Mouse (Mus musculus) C2C12 (cell line): Measurements from ENCODE around the gene Manbal. TPM values are rescaled to one million over a fixed set of nuclear protein-coding genes. Genes with fewer than 3 reads are reported as not detected.

ENCODE experiments used
- H3K27me3 ChIP-seq: one replicate; pipeline ENCODE4 v1.6.1; 2011; ENCODE audit not compliant: control insufficient read depth, insufficient read depth, insufficient read length
- H3K36me3 ChIP-seq: one replicate; pipeline ENCODE4 v1.6.1; 2011; ENCODE audit not compliant: control insufficient read depth, insufficient read depth
- H3K4me3 ChIP-seq: one replicate; pipeline ENCODE4 v1.5.1; 2011; ENCODE audit warnings: mild to moderate bottlenecking, control low read depth; ENCODE audit not compliant: poor library complexity, insufficient read depth, severe bottlenecking
- H3K79me2 ChIP-seq: one replicate; pipeline ENCODE4 v1.6.1; 2011; ENCODE audit not compliant: control insufficient read depth, insufficient read depth
- H3K79me3 ChIP-seq: one replicate; pipeline ENCODE4 v1.6.1; 2011; ENCODE audit warnings: low read depth, control low read depth
- H3ac ChIP-seq: one replicate; pipeline ENCODE3; 2011; ENCODE audit warnings: low read depth; ENCODE audit not compliant: control insufficient read depth, insufficient read length
- CEBPB ChIP-seq: IDR thresholded peaks from one replicate; pipeline ENCODE4 v1.6.1; 2011; ENCODE audit warnings: low read depth, mild to moderate bottlenecking, control low read depth, moderate library complexity
- CTCF ChIP-seq: IDR thresholded peaks from one replicate; pipeline ENCODE4 v1.5.1; 2011; ENCODE audit not compliant: control insufficient read depth, insufficient read depth, insufficient read length
- FOSL1 ChIP-seq: IDR thresholded peaks from one replicate; pipeline ENCODE4 v1.8.0; 2011; ENCODE audit warnings: mild to moderate bottlenecking, low read length; ENCODE audit not compliant: poor library complexity, insufficient read depth, severe bottlenecking
- MAX ChIP-seq: IDR thresholded peaks from one replicate; pipeline ENCODE4 v1.6.1; 2011; ENCODE audit warnings: mild to moderate bottlenecking, control low read depth
- MYOD1 ChIP-seq: IDR thresholded peaks from one replicate; pipeline ENCODE4 v1.6.1; 2011; ENCODE audit warnings: low read depth; ENCODE audit not compliant: control insufficient read depth, insufficient read length
- MYOG ChIP-seq: IDR thresholded peaks from one replicate; pipeline ENCODE4 v1.6.1; 2011; ENCODE audit not compliant: control insufficient read depth, insufficient read length; ENCODE audit errors: extremely low read depth
- USF1 ChIP-seq: IDR thresholded peaks from one replicate; pipeline ENCODE4 v1.6.1; 2011; ENCODE audit warnings: low read depth, mild to moderate bottlenecking, control low read depth, moderate library complexity
- polyA plus RNA-seq: library from polyadenylated mRNA; unstranded; fragments of >200 nt; fragmentation: generic; extraction: Trizol; gene quantifications from one replicate; pipeline ENCODE4 v1.2.1, GENCODE M21; 2012; ENCODE audit warnings: missing spikeins

Gene Manbal
- polyA plus RNA-seq, 1 experiment: 51.1 TPM

GRCm38 (mm10) chr2:157389591-157389921 is 22.2 kb downstream of the Manbal start:
- peaks cover 21% of the 10 kb centered on the region for H3K79me2 ChIP-seq
- no peak for TF ChIP-seq CEBPB
- no peak for TF ChIP-seq FOSL1
- TF ChIP-seq MAX: no peak
- TF ChIP-seq CTCF: no peak
- TF ChIP-seq MYOG: no peak
- no peak for TF ChIP-seq USF1
- no peak for TF ChIP-seq MYOD1
- H3K4me3 ChIP-seq: no peak overlapping the region
- H3K79me3 ChIP-seq: peaks cover 2% of the 10 kb centered on the region
- H3K36me3 ChIP-seq: peaks cover 22% of the 10 kb centered on the region
- H3K27me3 ChIP-seq: no peaks in the 10 kb centered on the region
- no peak overlapping the region for H3ac ChIP-seq

DNA sequence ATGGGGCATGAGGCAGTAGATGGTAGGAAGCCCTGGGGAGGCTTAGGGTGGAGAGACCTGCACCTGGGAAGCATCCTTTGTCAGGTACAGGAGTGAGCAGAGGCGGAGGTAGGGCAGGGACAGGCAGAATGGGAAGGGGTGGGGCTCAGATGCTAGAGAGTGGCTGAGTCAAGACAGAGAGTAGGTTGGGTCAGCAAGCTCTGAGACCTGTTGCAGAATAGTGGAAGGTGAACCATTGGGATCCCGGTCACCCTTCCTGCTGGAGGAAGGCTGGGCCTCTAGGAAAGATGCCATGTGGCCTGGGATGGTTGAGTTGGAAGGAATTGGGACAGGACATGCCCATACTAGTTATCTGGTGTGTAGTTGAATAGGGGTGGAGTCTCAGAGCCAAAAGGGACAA is 24.9 kb downstream of the Manbal start:
- Histone ChIP-seq H3K27me3 (no peaks in the 10 kb centered on the region), H3K4me3 (no peak overlapping the region), H3K79me3 (peaks cover 2% of the 10 kb centered on the region), H3ac (no peak overlapping the region), H3K79me2 (peaks cover 6% of the 10 kb centered on the region), H3K36me3 (peaks cover 34% of the 10 kb centered on the region)
- no peak for TF ChIP-seq CTCF
- TF ChIP-seq CEBPB: no peak
- no peak for TF ChIP-seq USF1
- no peak for TF ChIP-seq MAX
- no peak for TF ChIP-seq FOSL1
- no peak for TF ChIP-seq MYOD1
- TF ChIP-seq MYOG: no peak

DNA sequence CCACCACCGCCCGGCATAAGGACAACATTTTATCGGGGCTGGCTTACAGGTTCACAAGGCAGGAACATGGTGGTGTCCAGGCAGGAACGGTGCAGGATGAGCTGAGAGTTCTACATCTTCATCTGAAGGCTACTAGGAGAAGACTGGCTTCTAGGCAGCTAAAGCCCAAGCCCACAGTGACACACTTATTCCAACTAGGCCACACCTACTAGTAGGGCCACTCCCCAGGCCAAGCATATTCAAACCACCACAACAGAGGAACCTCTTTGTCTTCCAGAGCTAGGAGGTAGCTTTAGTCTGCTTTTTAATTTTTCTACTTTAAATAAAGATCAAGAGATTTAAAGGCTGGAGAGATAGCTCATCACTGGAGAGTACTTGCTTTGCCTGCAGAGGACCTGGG is 26.2 kb downstream of the Manbal start:
- no peak overlapping the region for H3ac ChIP-seq
- H3K4me3 ChIP-seq: no peak overlapping the region
- peaks cover 34% of the 10 kb centered on the region for H3K36me3 ChIP-seq
- TF ChIP-seq FOSL1 (no peak), CEBPB (no peak)
- H3K27me3 ChIP-seq: no peaks in the 10 kb centered on the region
- H3K79me3 ChIP-seq: peaks cover 2% of the 10 kb centered on the region
- peaks cover 6% of the 10 kb centered on the region for H3K79me2 ChIP-seq

GRCm38 (mm10) chr2:157394868-157395267 is 27.5 kb downstream of the Manbal start:
- TF ChIP-seq MYOD1 (no peak), USF1 (no peak), MYOG (no peak), FOSL1 (no peak), CEBPB (no peak), MAX (no peak), CTCF (no peak)
- H3K27me3 ChIP-seq: no peaks in the 10 kb centered on the region
- peaks cover 2% of the 10 kb centered on the region for H3K79me3 ChIP-seq
- no peak overlapping the region for H3ac ChIP-seq
- no peak overlapping the region for H3K4me3 ChIP-seq
- H3K36me3 ChIP-seq: peaks cover 36% of the 10 kb centered on the region
- H3K79me2 ChIP-seq: peaks cover 6% of the 10 kb centered on the region

DNA sequence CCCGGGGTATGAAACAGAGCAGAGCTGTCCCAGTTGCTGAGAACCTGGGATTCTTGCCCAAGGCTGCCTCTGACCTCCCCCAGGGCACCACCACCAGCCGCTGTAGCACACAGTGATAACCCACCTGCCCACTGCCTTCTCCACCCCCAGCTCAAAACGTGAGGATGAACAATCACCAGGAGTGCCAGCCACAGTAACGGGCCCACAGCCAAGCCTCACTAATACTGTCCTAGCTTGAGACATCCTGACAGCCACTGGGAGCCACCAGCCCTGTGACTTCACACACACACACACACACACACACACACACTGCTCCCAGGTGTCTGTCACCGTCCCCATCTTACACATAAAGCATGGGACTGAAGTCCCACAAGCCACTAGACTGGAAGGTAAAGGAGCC is 28.0 kb downstream of the Manbal start:
- Histone ChIP-seq H3K36me3 (peaks cover 36% of the 10 kb centered on the region), H3K79me2 (peaks cover 6% of the 10 kb centered on the region), H3K4me3 (no peak overlapping the region), H3K27me3 (no peaks in the 10 kb centered on the region), H3K79me3 (peaks cover 2% of the 10 kb centered on the region), H3ac (no peak overlapping the region)
- TF ChIP-seq MAX (no peak), MYOG (no peak), MYOD1 (no peak), CEBPB (no peak), CTCF (no peak), FOSL1 (no peak), USF1 (no peak)

GRCm38 (mm10) chr2:157395960-157396359 is 28.6 kb downstream of the Manbal start:
- no peak overlapping the region for H3K4me3 ChIP-seq
- peaks cover 6% of the 10 kb centered on the region for H3K79me2 ChIP-seq
- no peak for TF ChIP-seq USF1
- no peak for TF ChIP-seq MAX
- no peak for TF ChIP-seq CTCF
- TF ChIP-seq FOSL1: no peak
- no peak for TF ChIP-seq MYOD1
- TF ChIP-seq MYOG: no peak
- no peak for TF ChIP-seq CEBPB
- H3ac ChIP-seq: no peak overlapping the region
- peaks cover 36% of the 10 kb centered on the region for H3K36me3 ChIP-seq
- H3K79me3 ChIP-seq: peaks cover 2% of the 10 kb centered on the region
- H3K27me3 ChIP-seq: no peaks in the 10 kb centered on the region
